Mouse (Mus musculus) testis, adult 2 months (tissue): ENCODE data around the gene Tspan8. TPM values are rescaled to one million over a fixed set of nuclear protein-coding genes. Genes with fewer than 3 reads are reported as not detected.

Source experiments
- H3K27ac ChIP-seq: fragments of 200-500 bp; 2 replicates; pipeline ENCODE4 v1.5.1; 2012; ENCODE audit warnings: low read depth, low read length; ENCODE audit not compliant: control insufficient read depth, insufficient read depth
- H3K27me3 ChIP-seq: fragments of 200-500 bp; 2 replicates; pipeline ENCODE4 v1.6.1; 2012; ENCODE audit warnings: mild to moderate bottlenecking, low read length, moderate library complexity; ENCODE audit not compliant: control insufficient read depth, insufficient read depth
- H3K36me3 ChIP-seq: fragments of 200-500 bp; 2 replicates; pipeline ENCODE4 v1.6.1; 2012; ENCODE audit warnings: mild to moderate bottlenecking, low read length; ENCODE audit not compliant: control insufficient read depth, insufficient read depth
- H3K4me1 ChIP-seq: fragments of 200-500 bp; 2 replicates; pipeline ENCODE4 v1.6.1; 2012; ENCODE audit warnings: low read length; ENCODE audit not compliant: control insufficient read depth, insufficient read depth
- H3K4me3 ChIP-seq: fragments of 200-500 bp; 2 replicates; pipeline ENCODE4 v1.5.1; 2012; ENCODE audit warnings: low read depth, mild to moderate bottlenecking, low read length, moderate library complexity, mixed read lengths; ENCODE audit not compliant: control insufficient read depth
- CTCF ChIP-seq: fragments of 200-500 bp; IDR thresholded peaks from 2 replicates; pipeline ENCODE4 v1.5.1; 2012; ENCODE audit warnings: low read depth, mild to moderate bottlenecking, inconsistent platforms, low read length, moderate library complexity; ENCODE audit not compliant: control insufficient read depth, insufficient read depth, insufficient replicate concordance
- POLR2A ChIP-seq: fragments of 200-500 bp; IDR thresholded peaks from 2 replicates; pipeline ENCODE4 v1.6.1; 2012; ENCODE audit warnings: low read depth, mild to moderate bottlenecking, inconsistent platforms, low read length, moderate library complexity; ENCODE audit not compliant: control insufficient read depth
- polyA plus RNA-seq: library from polyadenylated mRNA; depleted of rRNA; stranded (reverse); fragments of >200 nt; gene quantifications from 2 replicates; pipeline ENCODE4 v1.2.3, GENCODE M21; 2012; rRNA removed

The Tspan8 gene
- polyA plus RNA-seq, 1 experiment = 2.2 TPM

- H3K36me3 ChIP-seq = no peaks in the 10 kb centered on the region
- H3K4me1 ChIP-seq = no peaks in the 10 kb centered on the region
- no peak overlapping the region for H3K4me3 ChIP-seq
- H3K27me3 ChIP-seq = no peaks in the 10 kb centered on the region
- no peak for TF ChIP-seq CTCF
- no peak overlapping the region for H3K27ac ChIP-seq
Observed at GRCm38 (mm10) chr10:115894045-115894444, 77.4 kb downstream of the Tspan8 start.

DNA sequence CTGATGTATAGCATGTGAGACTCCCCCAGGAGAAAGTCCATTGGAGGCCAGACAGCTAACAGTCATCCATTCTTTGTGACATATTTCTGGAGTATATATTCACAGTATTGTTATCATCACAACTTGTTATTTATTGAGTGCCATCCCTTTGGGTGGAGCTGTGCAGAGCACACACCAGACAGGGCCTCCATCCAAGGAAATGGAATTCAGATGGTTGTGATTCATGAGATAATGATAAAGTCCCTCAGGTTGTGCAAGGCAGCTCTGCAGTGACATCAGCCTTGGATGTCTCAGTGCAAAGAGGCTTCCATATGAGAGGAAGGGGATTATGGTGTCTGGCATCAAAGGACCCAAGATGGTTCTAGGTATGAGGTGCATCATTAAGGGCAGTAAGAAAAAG, 80.1 kb downstream of the Tspan8 start:
- no peaks in the 10 kb centered on the region for H3K27me3 ChIP-seq
- no peaks in the 10 kb centered on the region for H3K4me1 ChIP-seq
- H3K4me3 ChIP-seq = no peak overlapping the region
- no peak overlapping the region for H3K27ac ChIP-seq
- no peaks in the 10 kb centered on the region for H3K36me3 ChIP-seq
- TF ChIP-seq POLR2A = no peak
- no peak for TF ChIP-seq CTCF

DNA sequence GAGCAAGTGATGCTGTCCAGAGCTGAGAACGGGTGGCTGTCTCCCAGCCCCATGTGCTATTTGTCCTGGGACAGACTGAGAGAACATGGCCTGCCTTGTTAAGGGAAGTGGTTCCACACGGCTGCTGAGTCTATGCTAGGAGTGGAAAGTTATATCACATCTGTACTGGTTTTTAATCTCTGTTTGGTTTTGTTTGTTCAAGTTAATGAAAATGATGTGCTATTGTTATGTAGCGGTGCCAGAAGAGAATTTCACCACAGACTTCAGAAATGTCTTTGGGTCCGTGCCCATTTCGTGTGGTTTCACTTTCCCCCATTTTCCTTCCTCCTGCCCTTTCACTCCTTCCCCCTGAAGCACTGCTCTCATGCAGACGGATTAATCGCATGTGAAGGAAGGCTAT, 80.6 kb downstream of the Tspan8 start:
- no peaks in the 10 kb centered on the region for H3K36me3 ChIP-seq
- no peaks in the 10 kb centered on the region for H3K27me3 ChIP-seq
- TF ChIP-seq POLR2A (no peak), CTCF (no peak)
- no peaks in the 10 kb centered on the region for H3K4me1 ChIP-seq
- no peak overlapping the region for H3K4me3 ChIP-seq
- H3K27ac ChIP-seq = no peak overlapping the region

Other genes with a start within 250 kb of the Tspan8 start
- gene A930009A15Rik, start 246.8 kb upstream of the Tspan8 start, polyA plus RNA-seq = not detected in 2 replicates
- gene Lgr5, start 229.1 kb upstream of the Tspan8 start, polyA plus RNA-seq = 0.05 and 0.40 TPM in 2 replicates
- gene Ptprr, start 201.4 kb downstream of the Tspan8 start, polyA plus RNA-seq = 0.77 TPM in 2 replicates